Mouse (Mus musculus) left cerebral cortex, postnatal 36 days (tissue): ENCODE measurements at regions not wholly inside any gene's neighbourhood (a gene's known extent, or its start where the extent isn't known, plus 50 kb on each side); places are given as distances from the start of the nearest gene placed in this dataset.

Experiments
- DNase-seq, 2 experiments: peaks; one replicate each; pipeline ENCODE4 v3.0.0; 2021 to 2022; ENCODE audit warnings: low spot score in 2 of 2, mixed read lengths in 1 of 2
- intact Hi-C: fragments of 180-260 bp; cut with DNase I; formaldehyde crosslinking; loops from one replicate; pipeline ENCODE4 v1.15.1; 2025

DNA sequence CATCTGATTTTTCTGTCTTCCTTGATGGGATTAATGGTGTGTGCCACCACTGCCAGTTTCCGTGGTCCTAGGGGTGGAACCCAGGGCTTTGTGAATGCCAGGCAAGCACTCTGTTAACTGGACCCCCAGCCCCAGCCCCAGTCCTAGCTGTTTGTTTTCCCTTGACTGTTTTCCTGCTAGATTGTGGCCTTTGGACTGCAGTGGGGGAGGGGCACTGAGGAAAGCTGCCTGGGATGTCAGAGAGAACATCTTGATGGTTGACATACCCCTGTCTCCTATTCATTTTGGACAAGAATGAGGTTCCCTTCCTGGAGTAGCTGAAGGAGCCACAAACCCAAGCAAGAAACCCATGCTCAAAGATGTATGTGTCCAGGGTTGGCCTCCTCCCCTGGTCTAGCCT is 77.8 kb upstream of the Sulf2 start:
- intact Hi-C loops: no loop called here
- DNase-seq: no peak

DNA sequence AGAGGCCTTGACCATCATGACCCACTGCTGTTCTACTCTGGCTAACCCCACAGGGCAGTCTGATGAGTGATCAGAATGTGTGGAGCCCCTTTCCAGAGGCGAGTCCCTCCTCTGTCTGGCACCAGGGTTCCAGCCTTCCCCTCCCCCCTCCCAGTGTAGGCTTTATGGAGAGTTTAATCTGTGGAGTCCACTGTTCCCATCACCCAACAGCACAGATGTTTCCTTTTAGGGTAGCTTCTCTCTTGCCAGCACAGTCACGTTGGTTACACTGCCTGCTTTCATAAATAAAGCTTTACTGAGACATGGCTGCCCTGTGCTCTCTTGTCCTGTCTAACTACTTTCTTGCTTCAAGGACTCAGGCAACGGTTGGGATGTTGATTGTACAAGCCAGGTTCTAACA is 76.9 kb upstream of the Sulf2 start:
- intact Hi-C loops: no loop called here
- DNase-seq: no peak

GRCm38 (mm10) chr2:166230617-166231016 is 75.2 kb upstream of the Sulf2 start:
- no peak for DNase-seq
- intact Hi-C loops: no loop called here

DNA sequence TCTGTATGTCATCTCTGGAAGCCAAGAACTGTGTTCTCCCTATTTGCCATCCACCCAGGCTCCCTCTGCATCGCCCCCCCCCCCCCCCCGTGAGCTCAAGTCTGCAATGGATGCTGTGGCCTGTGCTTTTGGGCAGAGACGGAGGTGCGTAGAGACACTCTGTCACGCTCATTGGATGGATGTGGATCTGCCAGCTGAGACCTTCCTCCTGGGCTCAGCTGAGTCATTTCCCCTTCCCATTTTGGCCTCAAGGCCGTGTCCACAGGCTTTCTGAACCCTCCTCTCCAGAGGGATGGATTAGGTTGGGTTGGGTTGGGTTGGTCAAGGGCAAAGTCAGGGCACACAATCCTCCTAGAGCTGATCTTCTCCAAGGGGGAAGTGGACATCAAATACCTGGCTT is 72.9 kb upstream of the Sulf2 start:
- no peak for DNase-seq
- intact Hi-C loops: no loop called here

DNA sequence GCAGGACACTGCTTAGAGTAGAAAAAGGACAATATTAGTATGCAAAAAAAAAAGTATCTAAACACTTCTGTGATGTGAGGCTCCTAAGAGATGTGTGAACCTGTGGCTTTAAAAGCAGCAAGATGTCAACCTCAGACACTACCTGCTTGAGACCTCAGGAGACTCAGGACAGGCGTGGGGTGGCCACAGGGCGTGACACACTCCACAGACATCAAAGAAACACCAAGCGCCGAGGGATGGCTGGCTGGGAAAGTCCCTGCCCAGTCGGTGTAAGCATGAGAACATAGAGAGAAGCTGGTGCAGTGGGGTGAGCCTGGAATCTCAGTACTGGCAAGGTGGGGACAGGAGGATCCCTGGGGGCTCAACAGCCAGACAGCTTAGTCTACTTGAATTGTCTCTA is 72.0 kb upstream of the Sulf2 start:
- no peak for DNase-seq
- intact Hi-C loops: no loop called here

GRCm38 (mm10) chr2:166226929-166227328 is 71.5 kb upstream of the Sulf2 start:
- DNase-seq: no peak
- intact Hi-C loops: no loop called here

GRCm38 (mm10) chr2:166226331-166226730 is 70.9 kb upstream of the Sulf2 start:
- intact Hi-C loops: no loop called here
- no peak for DNase-seq

DNA sequence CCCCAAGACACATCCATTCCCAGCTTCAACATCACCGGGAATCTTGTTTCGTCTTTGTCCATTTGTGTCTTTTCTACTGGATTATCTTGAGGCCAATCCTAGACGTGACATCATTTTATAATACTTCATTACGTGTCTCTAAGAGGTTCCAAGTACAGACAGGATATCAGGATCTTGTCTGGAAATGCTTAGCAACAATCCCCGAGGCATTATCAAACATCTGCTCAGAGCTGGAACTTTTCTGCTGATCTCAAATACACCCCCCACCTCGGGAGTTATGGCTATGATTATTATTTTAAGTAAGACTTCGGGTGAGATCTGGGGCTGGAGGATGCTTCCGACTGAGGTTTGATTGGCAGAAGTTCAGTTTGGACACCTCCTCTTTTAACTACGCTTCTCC is 69.9 kb upstream of the Sulf2 start:
- DNase-seq: no peak
- intact Hi-C loops: no loop called here

DNA sequence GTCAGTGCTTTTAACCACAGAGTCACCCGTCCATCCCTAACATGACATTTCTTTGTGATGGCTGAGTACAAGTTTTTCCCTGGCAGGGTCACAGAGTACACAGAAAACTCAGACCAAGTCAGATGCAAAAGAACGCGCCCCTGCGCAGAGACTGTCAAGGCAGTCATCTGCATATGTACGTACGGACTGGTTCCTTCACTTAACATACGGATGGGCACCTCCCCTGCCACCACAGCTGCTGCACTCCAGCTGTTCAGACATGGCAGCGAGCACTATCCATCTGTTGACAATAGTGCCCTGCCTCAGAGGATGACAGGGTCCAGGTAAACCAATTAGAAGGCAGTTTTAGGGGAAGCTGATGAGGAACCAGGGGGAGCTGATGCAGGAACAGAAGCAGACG is 63.3 kb upstream of the Sulf2 start:
- no peak for DNase-seq
- intact Hi-C loops: no loop called here

- no peak for DNase-seq
- intact Hi-C loops: no loop called here
Observed at GRCm38 (mm10) chr2:166216512-166216865, 61.0 kb upstream of the Sulf2 start.

DNA sequence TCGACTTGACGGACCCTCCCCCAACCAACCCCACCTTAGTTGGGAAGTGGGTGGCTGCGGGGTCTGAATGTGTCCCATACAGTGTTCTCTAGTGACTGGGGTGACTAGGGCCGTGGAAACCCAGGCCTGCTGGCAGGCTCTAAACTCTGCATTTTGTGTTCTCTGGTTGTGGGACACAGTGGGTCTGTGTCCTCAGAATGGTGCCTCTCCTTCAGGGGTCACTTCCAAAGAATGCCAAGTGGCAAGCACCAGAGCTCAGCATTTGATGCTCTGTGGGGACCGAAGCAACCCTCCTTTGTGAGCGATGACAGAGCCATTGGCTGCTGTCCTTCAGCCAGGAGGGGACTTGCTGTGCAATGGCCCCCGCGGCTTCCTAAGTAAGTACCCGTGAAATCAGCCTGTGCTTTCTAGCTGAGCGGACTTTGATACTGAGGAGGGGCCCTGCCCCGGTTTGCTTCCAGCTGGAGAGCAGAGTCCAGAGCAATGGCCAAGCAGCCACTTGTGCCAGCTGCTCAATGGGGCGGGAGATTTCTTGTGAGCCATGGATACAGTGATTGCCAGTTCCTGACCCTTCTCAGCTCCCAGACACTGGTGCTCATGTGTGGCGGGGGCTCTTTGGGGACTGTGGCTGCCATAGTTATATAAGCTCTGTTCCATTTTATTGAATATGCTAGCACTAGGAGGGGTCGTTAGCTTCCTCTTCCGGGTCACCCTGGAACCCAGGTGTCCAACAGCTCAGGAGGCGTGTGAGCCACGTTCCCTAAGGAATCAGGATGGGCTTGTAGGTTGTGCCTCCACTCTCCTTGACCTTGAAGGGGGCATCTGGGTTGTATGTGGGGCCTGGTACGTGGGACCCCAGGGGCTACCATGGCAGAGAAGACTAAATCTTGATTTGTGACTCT is 60.4 kb upstream of the Sulf2 start:
- intact Hi-C loops: no loop called here
- DNase-seq: no peak

DNA sequence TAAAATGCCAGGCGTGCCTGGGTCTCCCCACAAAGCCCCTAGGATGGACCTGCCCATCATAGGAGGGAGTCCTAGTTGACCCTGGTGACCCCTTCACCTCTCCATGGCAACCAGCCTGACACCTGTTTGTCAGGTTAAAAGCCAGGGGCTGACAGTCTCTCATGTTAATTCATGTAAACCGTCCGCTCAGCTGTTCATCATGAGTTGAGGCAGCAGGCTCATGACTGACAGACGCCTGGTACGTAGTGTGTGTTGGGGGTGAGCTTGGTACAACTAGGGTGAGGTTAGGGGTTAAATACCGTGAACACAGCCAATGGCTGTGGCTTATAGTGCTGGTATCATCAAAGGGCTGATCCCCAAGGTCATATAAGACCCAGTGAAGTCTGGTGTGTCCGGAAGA is 59.7 kb upstream of the Sulf2 start:
- DNase-seq: no peak

GRCm38 (mm10) chr2:166207145-166207508 is 51.7 kb upstream of the Sulf2 start:
- no peak for DNase-seq
- intact Hi-C loops: no loop called here

More for the DNA sequence above, 59.7 kb upstream of the Sulf2 start:
- intact Hi-C loops: no loop called here

- no peak for DNase-seq
- intact Hi-C loops: no loop called here
Observed at GRCm38 (mm10) chr2:166206396-166207144, 51.1 kb upstream of the Sulf2 start.
